Comparison of ENCODE assay signal across 14 mouse cellular contexts in the genomic region with DNA sequence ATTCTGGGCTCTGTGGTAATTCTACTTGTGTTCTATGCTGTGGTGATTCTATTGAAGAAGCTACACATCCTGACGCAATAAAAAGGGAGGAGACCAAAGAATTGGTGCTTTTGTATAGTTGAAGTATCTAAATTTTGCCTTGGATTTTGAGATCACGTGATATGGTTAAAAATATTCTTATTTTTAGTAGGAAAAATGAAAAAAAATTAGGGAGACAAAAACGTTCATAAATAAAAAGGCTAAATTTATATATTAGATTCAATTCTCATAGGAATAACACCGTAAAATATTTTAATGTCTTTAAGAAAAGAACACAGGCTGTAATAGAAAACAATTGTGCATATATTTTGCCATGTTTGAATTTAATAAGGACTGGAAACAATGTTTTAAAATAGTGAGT. TPM values are rescaled to one million over a fixed set of nuclear protein-coding genes. Genes with fewer than 3 reads are reported as not detected.
"Had no signal": no experiment of that assay in that cellular context is flagged by ENCODE, and none has a peak within 500 bp of the region (broad histone marks: within the 10 kb centered on the region; RNA-seq: fewer than 3 reads in every experiment).

A gene (minus strand): TSS at position 101 of the 400 bp plus-strand sequence.

RNA-seq across cellular contexts. Expression of the gene that starts here (rescaled TPM):
- total RNA-seq: heart, postnatal 10 days; heart, postnatal 14 days; heart, postnatal 25 days; heart, postnatal 36 days; heart, postnatal 4 days; hindbrain, postnatal 0 days; layer of hippocampus, adult 18-20 months; layer of hippocampus, adult 2 months; layer of hippocampus, adult 8-10 months; layer of hippocampus, postnatal 10 days; layer of hippocampus, postnatal 14 days; layer of hippocampus, postnatal 25 days; layer of hippocampus, postnatal 36 days; left cerebral cortex, adult 18-20 months had no signal
